Mouse (Mus musculus): ENCODE measurements around the gene Ptgr2. TPM values are rescaled to one million over a fixed set of nuclear protein-coding genes. Genes with fewer than 3 reads are reported as not detected.

Gene Ptgr2
- 18.9 to 24.7 TPM (median 22.6 TPM) in 4 replicates for total RNA-seq (2023)

DNA sequence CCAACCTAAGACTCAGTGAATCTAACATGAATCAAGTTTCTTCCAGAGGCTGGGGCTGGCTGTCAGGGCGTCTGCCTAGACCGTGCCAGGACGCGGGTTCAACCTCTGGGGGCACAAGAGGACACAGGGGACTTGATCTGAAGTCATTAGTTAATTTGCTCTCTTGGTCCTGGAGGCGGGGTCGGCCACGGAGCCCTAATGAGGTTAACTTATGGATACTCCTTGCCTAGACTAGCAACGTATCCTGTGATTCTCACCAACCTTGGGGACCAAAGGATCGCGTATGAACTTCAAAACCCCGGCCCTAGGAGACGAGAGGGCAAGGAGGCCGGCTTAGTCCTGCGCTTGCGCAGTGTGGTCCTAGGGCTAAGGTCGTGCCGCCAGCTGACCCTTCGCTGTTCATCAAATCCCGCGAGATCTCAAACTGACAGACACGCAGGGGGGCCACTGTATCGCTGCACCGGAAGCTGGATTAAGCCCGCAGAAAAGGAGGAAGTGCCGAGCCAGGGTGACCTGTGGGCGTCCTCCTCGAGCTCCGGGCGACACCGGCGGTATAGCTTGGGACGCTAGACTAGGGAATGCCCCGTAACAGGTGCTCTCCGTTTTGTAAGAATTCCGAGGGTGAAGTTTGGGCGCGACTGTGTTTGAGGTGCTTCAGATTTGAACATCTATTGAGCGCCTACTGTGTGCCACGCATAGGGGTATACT is at the start of gene Ptgr2:
TSS of gene Ptgr2 (plus strand) at position 348 of the 708 bp plus-strand sequence.

DNA sequence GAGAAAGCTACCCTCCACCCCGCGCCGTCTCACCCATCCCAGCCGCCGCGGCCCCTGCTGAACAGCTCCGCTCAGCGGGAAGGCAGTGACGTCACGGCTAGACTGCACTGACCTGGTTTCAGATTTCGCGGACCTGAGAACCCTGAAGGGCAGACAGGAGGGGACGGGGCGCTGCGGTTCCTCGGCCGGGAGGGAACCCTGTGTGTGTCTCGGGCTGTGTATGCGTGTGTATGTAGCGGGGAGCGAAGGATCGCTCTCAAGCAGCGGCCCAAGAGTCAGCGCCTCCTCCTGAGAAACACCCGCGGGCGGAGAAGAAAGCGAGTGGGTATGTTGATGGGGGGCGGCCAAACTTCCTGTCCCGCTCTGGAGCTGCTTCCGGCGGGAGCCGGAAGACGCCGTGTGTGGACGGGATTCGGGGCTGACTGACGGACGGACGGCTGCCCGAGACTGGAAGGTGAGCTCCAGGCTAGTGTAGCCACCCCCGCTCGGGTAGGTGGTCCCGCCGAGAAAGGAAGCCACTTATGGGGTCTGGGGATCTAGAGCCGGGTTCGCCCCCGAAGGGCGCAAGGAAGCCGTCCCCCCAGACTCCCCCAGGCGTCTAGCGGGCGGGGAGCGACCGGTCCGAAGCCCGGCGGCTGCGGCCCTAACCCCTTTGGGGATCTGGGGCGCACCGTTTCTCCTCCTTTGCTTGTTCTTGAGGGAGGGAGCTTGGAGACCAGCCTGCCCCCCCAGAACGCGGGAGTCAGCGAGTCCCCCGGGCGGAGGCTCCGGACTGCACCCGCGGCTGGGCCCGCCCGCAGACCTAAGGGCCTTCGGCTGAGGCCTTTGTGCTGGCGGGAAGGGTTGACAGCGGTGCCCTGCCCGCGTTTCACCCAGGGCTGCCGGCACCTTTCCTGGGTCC is 31.9 kb downstream of the Ptgr2 start, which contains the start of gene Zfp410:
TSS of gene Zfp410 (plus strand) at position 132 of the 901 bp plus-strand sequence.

DNA sequence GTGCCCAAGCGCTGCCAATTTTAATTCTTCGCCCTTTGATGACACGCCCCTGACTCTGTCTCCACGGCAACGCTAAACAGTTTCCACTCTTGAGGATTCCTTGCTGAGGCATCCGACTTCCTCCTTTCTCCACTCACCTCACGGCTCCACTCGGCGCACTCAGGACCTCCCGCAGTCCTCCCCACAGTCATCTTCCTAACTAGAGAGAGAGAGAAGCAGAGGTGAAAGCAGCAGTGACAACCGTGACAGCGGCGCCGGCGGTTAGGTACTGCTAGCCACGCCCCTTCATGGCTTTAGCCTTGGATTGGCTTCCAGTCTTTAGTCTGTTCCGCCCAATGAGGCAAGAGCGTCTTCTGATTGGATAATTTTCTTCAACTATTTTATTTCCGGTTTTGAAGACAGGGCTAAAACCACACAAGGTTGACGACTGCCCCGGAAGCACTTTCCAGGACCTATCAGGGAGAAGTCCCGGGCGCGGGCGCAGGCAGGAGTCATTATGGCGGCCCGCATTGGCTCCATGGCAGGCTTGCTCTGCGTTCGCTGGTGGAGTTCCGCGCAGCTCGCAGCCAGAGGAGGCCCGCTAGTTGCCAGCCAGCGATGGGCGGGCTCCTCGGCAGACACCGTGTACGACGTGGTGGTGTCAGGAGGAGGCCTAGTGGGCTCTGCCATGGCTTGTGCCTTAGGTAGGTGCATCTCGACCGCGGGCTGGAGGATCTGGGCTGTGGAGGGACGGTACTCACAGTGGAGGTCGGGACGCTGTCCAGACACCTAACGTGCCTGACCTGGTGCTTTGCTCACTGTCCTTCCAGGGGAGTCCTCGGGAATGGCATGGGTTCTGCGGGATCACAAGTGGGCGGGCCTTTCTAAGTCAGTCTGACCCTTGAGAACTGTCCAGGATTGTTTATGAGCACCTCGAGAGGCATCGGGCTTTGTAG is 76.8 kb downstream of the Ptgr2 start, which contains the start of the genes Coq6 and Fam161b:
TSS of gene Coq6 (plus strand) at position 103 of the 935 bp plus-strand sequence.
TSS of gene Fam161b (minus strand) at position 279 of the 935 bp plus-strand sequence.

Other genes with a start within 250 kb of the Ptgr2 start
- gene Acot4, start 246.9 kb upstream of the Ptgr2 start, total RNA-seq (2023): not detected in 4 replicates
- gene Gm49366, start 246.3 kb upstream of the Ptgr2 start, total RNA-seq (2023): not detected in 4 replicates
- not detected in 4 replicates for gene Acot3, start 233.1 kb upstream of the Ptgr2 start, total RNA-seq (2023)
- not detected in 4 replicates for gene Acot5, start 215.9 kb upstream of the Ptgr2 start, total RNA-seq (2023)
- gene Acot6, start 184.6 kb upstream of the Ptgr2 start, total RNA-seq (2023): 0.63 to 1.5 TPM (median 0.93 TPM) in 4 replicates
- gene Dnal1, start 170.9 kb upstream of the Ptgr2 start, total RNA-seq (2023): 0.58 to 0.78 TPM (median 0.69 TPM) in 4 replicates
- gene Pnma1, start 136.7 kb upstream of the Ptgr2 start, total RNA-seq (2023): 14.7 to 16.3 TPM (median 15.6 TPM) in 4 replicates
- gene Elmsan1, start 66.4 kb upstream of the Ptgr2 start, total RNA-seq (2023): 208 to 233 TPM (median 223 TPM) in 4 replicates
- gene Zfp410, start 31.6 kb downstream of the Ptgr2 start, total RNA-seq (2023): 52.0 to 76.0 TPM (median 59.6 TPM) in 4 replicates
- gene Coq6, start 76.4 kb downstream of the Ptgr2 start, total RNA-seq (2023): 23.4 to 34.3 TPM (median 28.3 TPM) in 4 replicates
- gene Fam161b, start 76.6 kb downstream of the Ptgr2 start, total RNA-seq (2023): 1.4 to 2.8 TPM (median 2.6 TPM) in 4 replicates
- 26.8 to 33.3 TPM (median 29.1 TPM) in 4 replicates for gene Entpd5, start 123.8 kb downstream of the Ptgr2 start, total RNA-seq (2023)
- 0.77 to 1.7 TPM (median 1.6 TPM) in 4 replicates for gene Bbof1, start 123.8 kb downstream of the Ptgr2 start, total RNA-seq (2023)
- 45.3 to 47.8 TPM (median 46.1 TPM) in 4 replicates for gene Rnf113a2, start 132.0 kb downstream of the Ptgr2 start, total RNA-seq (2023)
- gene Aldh6a1, start 165.8 kb downstream of the Ptgr2 start, total RNA-seq (2023): 6.7 to 11.9 TPM (median 7.9 TPM) in 4 replicates
- 17.2 to 23.1 TPM (median 22.6 TPM) in 4 replicates for gene Lin52, start 166.2 kb downstream of the Ptgr2 start, total RNA-seq (2023)

Data from B cell, adult 62 days (primary cell).